Mouse (Mus musculus) neural tube, embryonic 11.5 days (tissue): ENCODE data around the gene Ankrd40. TPM values are rescaled to one million over a fixed set of nuclear protein-coding genes. Genes with fewer than 3 reads are reported as not detected.

Experiments
- ATAC-seq: fragments of 200-750 bp; cut with Nextera tagmentation; 2 replicates; pipeline ENCODE4 v1.8.0; 2017; ENCODE audit warnings: moderate number of reproducible peaks, mild to moderate bottlenecking, moderate TSS enrichment, moderate library complexity; ENCODE audit not compliant: insufficient read depth, low FRiP score, low TSS enrichment
- DNase-seq: peaks from one replicate; pipeline ENCODE4 v3.0.0-alpha.2; 2015; ENCODE audit warnings: low spot score
- H3K27ac ChIP-seq: fragments of 300-500 bp; sonication (generic); 2 replicates; pipeline ENCODE4 v1.5.1; 2014; ENCODE audit warnings: low read depth, mild to moderate bottlenecking, low read length
- H3K27me3 ChIP-seq: fragments of 300-500 bp; sonication (generic); 2 replicates; pipeline ENCODE4 v1.6.1; 2014; ENCODE audit warnings: mild to moderate bottlenecking, low read length, mixed read lengths; ENCODE audit not compliant: control insufficient read depth, insufficient read depth
- H3K36me3 ChIP-seq: fragments of 300-500 bp; sonication (generic); 2 replicates; pipeline ENCODE4 v1.6.1; 2014; ENCODE audit warnings: mild to moderate bottlenecking, low read length, moderate library complexity, mixed read lengths; ENCODE audit not compliant: control insufficient read depth, insufficient read depth
- H3K4me1 ChIP-seq: fragments of 300-500 bp; sonication (generic); 2 replicates; pipeline ENCODE4 v1.6.1; 2014; ENCODE audit warnings: low read length, mixed read lengths; ENCODE audit not compliant: control insufficient read depth, insufficient read depth
- H3K4me2 ChIP-seq: fragments of 300-500 bp; sonication (generic); 2 replicates; pipeline ENCODE4 v1.6.1; 2014; ENCODE audit warnings: low read depth, mild to moderate bottlenecking, moderate library complexity
- H3K4me3 ChIP-seq: fragments of 300-500 bp; sonication (generic); 2 replicates; pipeline ENCODE4 v1.5.1; 2014; ENCODE audit warnings: low read depth, low read length
- H3K9ac ChIP-seq: fragments of 300-500 bp; sonication (generic); 2 replicates; pipeline ENCODE4 v1.6.1; 2014; ENCODE audit warnings: mild to moderate bottlenecking, low read length
- H3K9me3 ChIP-seq: fragments of 300-500 bp; sonication (generic); 2 replicates; pipeline ENCODE4 v1.6.1; 2016; ENCODE audit warnings: low read length; ENCODE audit not compliant: control insufficient read depth
- WGBS: fragments of 180-500 bp; shearing (Covaris S2); extraction: QIAGEN DNeasy Blood & Tissue Kit; methylation state at CpG from one replicate; pipeline ENCODE4 v1.1.7; 2014; 5-methylcytosine and 5-hydroxymethylcytosine counted together
- polyA plus RNA-seq: library from polyadenylated mRNA; unstranded; fragments of >200 nt; fragmentation: Nextera tagmentation; extraction: Ambion mirVana; gene quantifications from 2 replicates; pipeline ENCODE4 v1.2.1, GENCODE M21; 2014

Gene Ankrd40
- polyA plus RNA-seq, 1 experiment from 2014 or later: 22.9 TPM

- Histone ChIP-seq H3K4me1 (peaks cover 33% of the 10 kb centered on the region), H3K4me3 (no peak overlapping the region), H3K27ac (no peak overlapping the region), H3K9ac (no peak overlapping the region), H3K36me3 (peaks cover 6% of the 10 kb centered on the region), H3K9me3 (no peaks in the 10 kb centered on the region), H3K4me2 (no peak overlapping the region), H3K27me3 (no peaks in the 10 kb centered on the region)
- 23% methylated on average over 5 of the region's 5 CpGs for WGBS
- ATAC-seq: peak; percentile 24; the same call in 1 of the 2 replicates
- DNase-seq: no peak
Observed at GRCm38 (mm10) chr11:94343955-94344358, 16.2 kb downstream of the Ankrd40 start.

- Histone ChIP-seq H3K4me2 (no peak overlapping the region), H3K9me3 (no peaks in the 10 kb centered on the region), H3K27ac (no peak overlapping the region), H3K4me1 (peaks cover 33% of the 10 kb centered on the region), H3K4me3 (no peak overlapping the region), H3K27me3 (no peaks in the 10 kb centered on the region), H3K36me3 (peaks cover 3% of the 10 kb centered on the region), H3K9ac (no peak overlapping the region)
- DNase-seq (no peak), ATAC-seq (no peak)
- WGBS: 40% methylated on average over 1 of the region's 1 CpGs
Observed at GRCm38 (mm10) chr11:94344470-94344869, 16.7 kb downstream of the Ankrd40 start.

- H3K9ac ChIP-seq: no peak overlapping the region
- no peaks in the 10 kb centered on the region for H3K36me3 ChIP-seq
- H3K4me2 ChIP-seq: no peak overlapping the region
- WGBS: 82% methylated on average over 10 of the region's 10 CpGs
- no peaks in the 10 kb centered on the region for H3K27me3 ChIP-seq
- peaks cover 30% of the 10 kb centered on the region for H3K4me1 ChIP-seq
- no peak overlapping the region for H3K4me3 ChIP-seq
- no peak for DNase-seq
- ATAC-seq: no peak
- no peak overlapping the region for H3K27ac ChIP-seq
- no peaks in the 10 kb centered on the region for H3K9me3 ChIP-seq
Observed at GRCm38 (mm10) chr11:94345926-94346325, 18.1 kb downstream of the Ankrd40 start.

GRCm38 (mm10) chr11:94346611-94347010 is 18.8 kb downstream of the Ankrd40 start:
- ATAC-seq (no peak), DNase-seq (no peak)
- H3K4me2 ChIP-seq: no peak overlapping the region
- H3K4me3 ChIP-seq: no peak overlapping the region
- no peak overlapping the region for H3K27ac ChIP-seq
- H3K36me3 ChIP-seq: no peaks in the 10 kb centered on the region
- no peaks in the 10 kb centered on the region for H3K9me3 ChIP-seq
- no peak overlapping the region for H3K9ac ChIP-seq
- no peaks in the 10 kb centered on the region for H3K27me3 ChIP-seq
- peaks cover 23% of the 10 kb centered on the region for H3K4me1 ChIP-seq
- WGBS: 77% methylated on average over 3 of the region's 3 CpGs

- Histone ChIP-seq H3K9ac (no peak overlapping the region), H3K27ac (no peak overlapping the region), H3K27me3 (no peaks in the 10 kb centered on the region), H3K4me1 (peaks cover 18% of the 10 kb centered on the region), H3K36me3 (no peaks in the 10 kb centered on the region), H3K4me2 (no peak overlapping the region), H3K4me3 (no peak overlapping the region), H3K9me3 (no peaks in the 10 kb centered on the region)
- ATAC-seq (no peak), DNase-seq (no peak)
- 89% methylated on average over 7 of the region's 7 CpGs for WGBS
Observed at GRCm38 (mm10) chr11:94347063-94347575, 19.3 kb downstream of the Ankrd40 start.

GRCm38 (mm10) chr11:94349839-94350238 is 22.0 kb downstream of the Ankrd40 start:
- Histone ChIP-seq H3K9me3 (no peaks in the 10 kb centered on the region), H3K9ac (no peak overlapping the region), H3K27me3 (no peaks in the 10 kb centered on the region), H3K4me1 (no peaks in the 10 kb centered on the region), H3K36me3 (no peaks in the 10 kb centered on the region), H3K4me2 (no peak overlapping the region), H3K4me3 (no peak overlapping the region), H3K27ac (no peak overlapping the region)
- ATAC-seq: no peak
- DNase-seq: no peak
- 80% methylated on average over 2 of the region's 2 CpGs for WGBS

- H3K27ac ChIP-seq: no peak overlapping the region
- no peaks in the 10 kb centered on the region for H3K4me1 ChIP-seq
- 85% methylated on average over 1 of the region's 1 CpGs for WGBS
- no peaks in the 10 kb centered on the region for H3K27me3 ChIP-seq
- no peaks in the 10 kb centered on the region for H3K9me3 ChIP-seq
- H3K4me3 ChIP-seq: no peak overlapping the region
- no peaks in the 10 kb centered on the region for H3K36me3 ChIP-seq
- no peak overlapping the region for H3K9ac ChIP-seq
- H3K4me2 ChIP-seq: no peak overlapping the region
- ATAC-seq: no peak
- no peak for DNase-seq
Observed at GRCm38 (mm10) chr11:94350337-94350736, 22.5 kb downstream of the Ankrd40 start.

- no peak for ATAC-seq
Observed at GRCm38 (mm10) chr11:94351094-94351493, 23.3 kb downstream of the Ankrd40 start.

GRCm38 (mm10) chr11:94355521-94356217 is 27.9 kb downstream of the Ankrd40 start:
- Histone ChIP-seq H3K4me1 (no peaks in the 10 kb centered on the region), H3K27me3 (no peaks in the 10 kb centered on the region), H3K27ac (no peak overlapping the region), H3K4me2 (no peak overlapping the region), H3K4me3 (no peak overlapping the region), H3K36me3 (no peaks in the 10 kb centered on the region), H3K9me3 (no peaks in the 10 kb centered on the region), H3K9ac (no peak overlapping the region)
- DNase-seq (no peak), ATAC-seq (no peak)
- 89% methylated on average over 9 of the region's 9 CpGs for WGBS

More at GRCm38 (mm10) chr11:94351094-94351493, 23.3 kb downstream of the Ankrd40 start:
- Histone ChIP-seq H3K27ac (no peak overlapping the region), H3K4me2 (no peak overlapping the region), H3K4me1 (no peaks in the 10 kb centered on the region), H3K36me3 (no peaks in the 10 kb centered on the region), H3K4me3 (no peak overlapping the region), H3K27me3 (no peaks in the 10 kb centered on the region), H3K9me3 (no peaks in the 10 kb centered on the region), H3K9ac (no peak overlapping the region)
- DNase-seq: no peak
- 23% methylated on average over 3 of the region's 3 CpGs for WGBS
